Mouse (Mus musculus): Measurements from ENCODE around the gene Apoe. TPM values are rescaled to one million over a fixed set of nuclear protein-coding genes. Genes with fewer than 3 reads are reported as not detected.

Gene Apoe
- total and polyA plus RNA-seq, 2 experiments from 2014 or later: 2,139 to 2,613 TPM

GRCm38 (mm10) chr7:19702859-19703555 is 4.0 kb upstream of the Apoe start:
- no peaks in the 10 kb centered on the region for H3K27me3 ChIP-seq (ENCODE audit: insufficient read depth, low read length)
- peaks cover 35% of the 10 kb centered on the region for H3K36me3 ChIP-seq (ENCODE audit: insufficient read depth, low read length)
- no peak overlapping the region for H3K4me2 ChIP-seq (ENCODE audit: low read depth, low read length, poor library complexity, severe bottlenecking)
- WGBS: 95% methylated on average over 16 of the region's 16 CpGs
- no peak overlapping the region for H3K27ac ChIP-seq (ENCODE audit: low read depth, low read length)
- H3K4me3 ChIP-seq (ENCODE audit: low read depth, low read length): no peak overlapping the region
- 0 out of 2 replicates have a peak, but pooled peaks cover 6% of the 10 kb centered on the region for H3K4me1 ChIP-seq (ENCODE audit: insufficient read depth, low read length)
- DNase-seq (ENCODE audit: low spot score) (no peak), ATAC-seq (ENCODE audit: low FRiP score) (no peak)
- H3K9me3 ChIP-seq (ENCODE audit: low read length): no peaks in the 10 kb centered on the region
- TF ChIP-seq CTCF (IDR thresholded peaks at IDR 0.05): no peak
- H3K9ac ChIP-seq (replicated peaks; ENCODE audit: low read length, poor library complexity, severe bottlenecking): no peak overlapping the region

- no peak overlapping the region for H3K4me2 ChIP-seq (ENCODE audit: low read depth, low read length, poor library complexity, severe bottlenecking)
- peak; percentile 55; the same call in 1 of the 2 replicates for ATAC-seq (ENCODE audit: low FRiP score)
- WGBS: 29% methylated on average over 22 of the region's 22 CpGs
- DNase-seq (ENCODE audit: low spot score): peak; percentile 80
- H3K4me1 ChIP-seq (ENCODE audit: insufficient read depth, low read length): 0 out of 2 replicates have a peak, but pooled peaks cover 6% of the 10 kb centered on the region
- H3K4me3 ChIP-seq (ENCODE audit: low read depth, low read length): no peak overlapping the region
- H3K27me3 ChIP-seq (ENCODE audit: insufficient read depth, low read length): no peaks in the 10 kb centered on the region
- no peak overlapping the region for H3K9ac ChIP-seq (replicated peaks; ENCODE audit: low read length, poor library complexity, severe bottlenecking)
- peak; percentile 75 for TF ChIP-seq CTCF (IDR thresholded peaks at IDR 0.05)
- H3K36me3 ChIP-seq (ENCODE audit: insufficient read depth, low read length): peaks cover 31% of the 10 kb centered on the region
- H3K9me3 ChIP-seq (ENCODE audit: low read length): no peaks in the 10 kb centered on the region
- peak overlapping the region; percentile 51 for H3K27ac ChIP-seq (ENCODE audit: low read depth, low read length)
These were observed 2.2 kb upstream of the Apoe start for GRCm38 (mm10) chr7:19701069-19701761.

- no peak for DNase-seq (ENCODE audit: low spot score)
- Histone ChIP-seq H3K9me3 (ENCODE audit: low read length) (no peaks in the 10 kb centered on the region), H3K27me3 (ENCODE audit: insufficient read depth, low read length) (no peaks in the 10 kb centered on the region), H3K9ac (replicated peaks; ENCODE audit: low read length, poor library complexity, severe bottlenecking) (no peak overlapping the region), H3K4me2 (ENCODE audit: low read depth, low read length, poor library complexity, severe bottlenecking) (no peak overlapping the region), H3K4me1 (ENCODE audit: insufficient read depth, low read length) (0 out of 2 replicates have a peak, but pooled peaks cover 6% of the 10 kb centered on the region), H3K27ac (ENCODE audit: low read depth, low read length) (peak overlapping the region; percentile 26; the same call in 1 of the 2 replicates), H3K4me3 (ENCODE audit: low read depth, low read length) (no peak overlapping the region), H3K36me3 (ENCODE audit: insufficient read depth, low read length) (peaks cover 30% of the 10 kb centered on the region)
- TF ChIP-seq CTCF (IDR thresholded peaks at IDR 0.05): no peak
- no peak for ATAC-seq (ENCODE audit: low FRiP score)
- WGBS: 61% methylated on average over 12 of the region's 12 CpGs
These were observed 1.5 kb upstream of the Apoe start for GRCm38 (mm10) chr7:19700299-19701068.

GRCm38 (mm10) chr7:19699827-19700148 is 800 bp upstream of the Apoe start:
- H3K4me3 ChIP-seq (ENCODE audit: low read depth, low read length): no peak overlapping the region
- H3K9me3 ChIP-seq (ENCODE audit: low read length): no peaks in the 10 kb centered on the region
- H3K9ac ChIP-seq (replicated peaks; ENCODE audit: low read length, poor library complexity, severe bottlenecking): no peak overlapping the region
- H3K4me1 ChIP-seq (ENCODE audit: insufficient read depth, low read length): 0 out of 2 replicates have a peak, but pooled peaks cover 6% of the 10 kb centered on the region
- peaks cover 30% of the 10 kb centered on the region for H3K36me3 ChIP-seq (ENCODE audit: insufficient read depth, low read length)
- no peak overlapping the region for H3K27ac ChIP-seq (ENCODE audit: low read depth, low read length)
- no peak for TF ChIP-seq CTCF (IDR thresholded peaks at IDR 0.05)
- DNase-seq (ENCODE audit: low spot score) (no peak), ATAC-seq (ENCODE audit: low FRiP score) (no peak)
- WGBS: 82% methylated on average over 4 of the region's 4 CpGs
- no peaks in the 10 kb centered on the region for H3K27me3 ChIP-seq (ENCODE audit: insufficient read depth, low read length)
- H3K4me2 ChIP-seq (ENCODE audit: low read depth, low read length, poor library complexity, severe bottlenecking): no peak overlapping the region

GRCm38 (mm10) chr7:19697949-19698906 is 760 bp downstream of the Apoe start:
- DNase-seq (ENCODE audit: low spot score) (peak; percentile 31), ATAC-seq (ENCODE audit: low FRiP score) (0 out of 2 replicates have a peak, but pooled peaks have one; percentile 0)
- no peaks in the 10 kb centered on the region for H3K27me3 ChIP-seq (ENCODE audit: insufficient read depth, low read length)
- WGBS: 3% methylated on average over 28 of the region's 28 CpGs
- H3K4me2 ChIP-seq (ENCODE audit: low read depth, low read length, poor library complexity, severe bottlenecking): peak overlapping the region; percentile 52
- peak overlapping the region; percentile 64 for H3K9ac ChIP-seq (replicated peaks; ENCODE audit: low read length, poor library complexity, severe bottlenecking)
- H3K9me3 ChIP-seq (ENCODE audit: low read length): no peaks in the 10 kb centered on the region
- H3K27ac ChIP-seq (ENCODE audit: low read depth, low read length): peak overlapping the region; percentile 67
- H3K4me1 ChIP-seq (ENCODE audit: insufficient read depth, low read length): 0 out of 2 replicates have a peak, but pooled peaks cover 6% of the 10 kb centered on the region
- H3K4me3 ChIP-seq (ENCODE audit: low read depth, low read length): peak overlapping the region; percentile 34
- peaks cover 18% of the 10 kb centered on the region for H3K36me3 ChIP-seq (ENCODE audit: insufficient read depth, low read length)
- TF ChIP-seq CTCF (IDR thresholded peaks at IDR 0.05): peak; percentile 57

Data from midbrain, postnatal 0 days (tissue).